Mouse (Mus musculus) thymus, adult 2 months (tissue): Measurements from ENCODE around the gene Ankrd28.

ENCODE experiments used
- CTCF ChIP-seq: fragments of 200-500 bp; IDR thresholded peaks from 2 replicates; pipeline ENCODE4 v1.5.1; 2012; ENCODE audit warnings: mild to moderate bottlenecking, control low read depth, low read length, moderate library complexity, borderline replicate concordance; ENCODE audit not compliant: control insufficient read depth, poor library complexity, insufficient read depth; ENCODE audit errors: extremely low read depth
- POLR2A ChIP-seq: fragments of 200-500 bp; IDR thresholded peaks from 2 replicates; pipeline ENCODE4 v1.6.1; 2012; ENCODE audit warnings: mild to moderate bottlenecking, low read length, control low read depth, moderate library complexity; ENCODE audit not compliant: control insufficient read depth, poor library complexity, insufficient read depth; ENCODE audit errors: extremely low read depth

- TF ChIP-seq POLR2A (no peak), CTCF (no peak)
Observed at GRCm38 (mm10) chr14:31654816-31655215, 175.6 kb downstream of the Ankrd28 start.
